ENCODE assay signal across 23 mouse cellular contexts in genomic region chr13:91202564-91202963, GRCm38 (mm10). TPM values are rescaled to one million over a fixed set of nuclear protein-coding genes. Genes with fewer than 3 reads are reported as not detected.
DNase-seq lines count a peak whose midpoint lies in the region; ATAC-seq lines count a peak whose summit lies in the region.
"Had no signal": no experiment of that assay in that cellular context is flagged by ENCODE, and none has a peak within 500 bp of the region (broad histone marks: within the 10 kb centered on the region; RNA-seq: fewer than 3 reads in every experiment).

No protein-coding gene starts in this region.

- H3K9me3 ChIP-seq in megakaryocyte, embryonic 14.5 days = peaks cover 14% of the 10 kb centered on the region
- H3K9me3 ChIP-seq in limb, embryonic 10.5 days (replicated peaks) = no peaks in the 10 kb centered on the region
- H3K9me3 ChIP-seq: embryonic facial prominence, embryonic 10.5 days; embryonic facial prominence, embryonic 12.5 days; forebrain, embryonic 13.5 days; forebrain, embryonic 15.5 days; G1E had no signal

- no peaks in the 10 kb centered on the region for H3K27me3 ChIP-seq in megakaryocyte, embryonic 14.5 days (replicated peaks)
- H3K27me3 ChIP-seq in limb, embryonic 10.5 days (ENCODE audit: low read depth, poor library complexity, severe bottlenecking) = no peaks in the 10 kb centered on the region
- H3K27me3 ChIP-seq in splenic B cell, adult 2 months (ENCODE audit: control insufficient read depth, insufficient read depth, low read length, poor library complexity, severe bottlenecking) = no peaks in the 10 kb centered on the region
- H3K27me3 ChIP-seq: CH12.LX; embryonic facial prominence, embryonic 12.5 days; forebrain, embryonic 13.5 days; forebrain, embryonic 15.5 days; Patski had no signal

- H3K36me3 ChIP-seq in megakaryocyte, embryonic 14.5 days (replicated peaks; ENCODE audit: low read length) = peaks cover 26% of the 10 kb centered on the region
- no peaks in the 10 kb centered on the region for H3K36me3 ChIP-seq in limb, embryonic 10.5 days
- H3K36me3 ChIP-seq in splenic B cell, adult 2 months (ENCODE audit: control insufficient read depth, insufficient read depth, low read length, poor library complexity, severe bottlenecking) = no peaks in the 10 kb centered on the region
- H3K36me3 ChIP-seq: embryonic facial prominence, embryonic 10.5 days; embryonic facial prominence, embryonic 12.5 days; forebrain, embryonic 15.5 days had no signal

- DNase-seq in limb, embryonic 10.5 days (ENCODE audit: low spot score) = no peak
- peak; percentile 28 for DNase-seq in splenic B cell, adult 2 months (ENCODE audit: low read depth, low spot score)
- DNase-seq in spleen, adult 12 weeks (ENCODE audit: low spot score) = no peak
- no peak for DNase-seq in spleen, postnatal 14 days (ENCODE audit: low spot score in 2 of 2)
- DNase-seq: adrenal gland, adult 8-10 months; adrenal gland, postnatal 14 days; adrenal gland, postnatal 36 days; cerebellum, adult 11-12 months; cerebellum, adult 2 months; cerebellum, adult 9-10 months; cerebellum, postnatal 10 days; cerebellum, postnatal 25 days had no signal

- peak overlapping the region; percentile 48 for H3K4me3 ChIP-seq in megakaryocyte, embryonic 14.5 days (replicated peaks)
- H3K4me3 ChIP-seq in limb, embryonic 10.5 days = no peak overlapping the region
- H3K4me3 ChIP-seq: embryonic facial prominence, embryonic 10.5 days; embryonic facial prominence, embryonic 12.5 days; forebrain, embryonic 13.5 days; forebrain, embryonic 15.5 days had no signal

- WGBS in limb, embryonic 10.5 days = 72% methylated on average over 7 of the region's 7 CpGs

- ATAC-seq in megakaryocyte, adult 5-6 weeks (ENCODE audit: poor library complexity, severe bottlenecking) = no peak
- ATAC-seq: activated CD4-positive, CD25-positive, alpha-beta regulatory T cell, adult 4 months; CD4-positive, CD25-positive, alpha-beta regulatory T cell, adult 4 months; forebrain, embryonic 13.5 days; forebrain, embryonic 15.5 days; Patski had no signal

- peak overlapping the region; percentile 26; the same call in 1 of the 2 replicates for H3K27ac ChIP-seq in limb, embryonic 10.5 days
- H3K27ac ChIP-seq: embryonic facial prominence, embryonic 10.5 days; embryonic facial prominence, embryonic 12.5 days; forebrain, embryonic 13.5 days; forebrain, embryonic 15.5 days had no signal

- H3K4me1 ChIP-seq in megakaryocyte, embryonic 14.5 days = peaks cover 20% of the 10 kb centered on the region
- peaks cover 4% of the 10 kb centered on the region; the same call in 1 of the 2 replicates for H3K4me1 ChIP-seq in limb, embryonic 10.5 days
- H3K4me1 ChIP-seq: embryonic facial prominence, embryonic 10.5 days; embryonic facial prominence, embryonic 12.5 days; forebrain, embryonic 13.5 days; forebrain, embryonic 15.5 days had no signal

RNA-seq across cellular contexts. Expression of gene Atg10, which starts 21.2 kb away (rescaled TPM):
- polyA plus RNA-seq in megakaryocyte, embryonic 14.5 days (2012; ENCODE audit: insufficient read depth, low replicate concordance) = 0.46 TPM in 1 of 2 replicates, not detected in the other
- total RNA-seq in megakaryocyte, adult 5-6 weeks (2015) = 10.0 and 11.4 TPM in 2 replicates
- total RNA-seq in megakaryocyte, adult 5-6 weeks (2017) = 7.5 TPM in 2 replicates
- polyA plus RNA-seq in limb, embryonic 10.5 days (2016; fragmentation: Nextera tagmentation; extraction: Ambion mirVana) = 7.4 and 9.1 TPM in 2 replicates
